Mouse (Mus musculus) forebrain, embryonic 10.5 days (tissue): ENCODE results near the gene Adcy5. TPM values are rescaled to one million over a fixed set of nuclear protein-coding genes. Genes with fewer than 3 reads are reported as not detected.

Experiments
- DNase-seq: peaks from one replicate; pipeline ENCODE4 v3.0.0-alpha.2; 2017; ENCODE audit warnings: low spot score; ENCODE audit errors: extremely low spot score
- H3K27ac ChIP-seq: fragments of 300-500 bp; sonication (generic); 2 replicates; pipeline ENCODE4 v1.5.1; 2016; ENCODE audit warnings: mild to moderate bottlenecking
- H3K27me3 ChIP-seq: fragments of 300-500 bp; sonication (generic); 2 replicates; pipeline ENCODE4 v1.6.1; 2016; ENCODE audit warnings: mild to moderate bottlenecking; ENCODE audit not compliant: poor library complexity, severe bottlenecking
- H3K36me3 ChIP-seq: fragments of 300-500 bp; sonication (generic); replicated peaks from 2 replicates; pipeline ENCODE4 v1.6.1; 2016; ENCODE audit warnings: mild to moderate bottlenecking, moderate library complexity
- H3K4me1 ChIP-seq: fragments of 300-500 bp; sonication (generic); 2 replicates; pipeline ENCODE4 v1.6.1; 2016
- H3K4me3 ChIP-seq: fragments of 300-500 bp; sonication (generic); 2 replicates; pipeline ENCODE4 v1.5.1; 2016; ENCODE audit warnings: mild to moderate bottlenecking, moderate library complexity
- H3K9me3 ChIP-seq: fragments of 300-500 bp; sonication (generic); 2 replicates; pipeline ENCODE4 v1.6.1; 2016; ENCODE audit warnings: mild to moderate bottlenecking, moderate library complexity
- WGBS: fragments of 180-500 bp; shearing (Covaris S2); methylation state at CpG from one replicate; pipeline ENCODE4 v1.1.7; 2016; 5-methylcytosine and 5-hydroxymethylcytosine counted together
- polyA plus RNA-seq: library from polyadenylated mRNA; unstranded; fragments of >200 nt; fragmentation: Nextera tagmentation; extraction: Ambion mirVana; gene quantifications from 2 replicates; pipeline ENCODE4 v1.2.1, GENCODE M21; 2016

Gene Adcy5
- polyA plus RNA-seq, 1 experiment from 2014 or later, result 0.67 TPM

GRCm38 (mm10) chr16:35315496-35315895 lies 160.8 kb downstream of the Adcy5 start:
- peaks cover 23% of the 10 kb centered on the region for H3K4me1 ChIP-seq
- H3K27me3 ChIP-seq, result no peaks in the 10 kb centered on the region
- peaks cover 14% of the 10 kb centered on the region for H3K36me3 ChIP-seq
- H3K27ac ChIP-seq, result no peak overlapping the region
- no peak for DNase-seq
- no peak overlapping the region for H3K4me3 ChIP-seq
- WGBS, result 84% methylated on average over 3 of the region's 3 CpGs
- no peaks in the 10 kb centered on the region for H3K9me3 ChIP-seq

DNA sequence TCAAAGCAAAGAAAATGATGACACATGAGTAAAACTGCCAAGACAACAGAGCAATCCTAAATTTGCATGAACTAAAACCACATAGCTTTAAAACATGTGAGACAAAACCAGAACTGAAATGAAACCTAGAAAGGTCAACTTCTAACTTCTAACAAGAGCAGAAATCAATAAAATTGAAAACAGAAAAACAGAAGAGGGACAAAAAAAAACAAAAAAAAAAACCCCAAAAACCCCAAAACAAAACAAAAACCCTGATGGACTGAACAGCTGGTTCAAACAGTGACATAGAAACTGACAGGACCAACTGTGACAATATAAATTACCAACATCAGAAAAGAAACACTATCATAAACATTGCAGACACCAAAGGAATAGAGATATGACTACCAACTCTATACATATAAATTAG lies 162.2 kb downstream of the Adcy5 start:
- no peak overlapping the region for H3K27ac ChIP-seq
- H3K4me1 ChIP-seq, result peaks cover 10% of the 10 kb centered on the region
- no peak for DNase-seq
- H3K9me3 ChIP-seq, result no peaks in the 10 kb centered on the region
- H3K27me3 ChIP-seq, result no peaks in the 10 kb centered on the region
- H3K4me3 ChIP-seq, result no peak overlapping the region
- peaks cover 14% of the 10 kb centered on the region for H3K36me3 ChIP-seq

DNA sequence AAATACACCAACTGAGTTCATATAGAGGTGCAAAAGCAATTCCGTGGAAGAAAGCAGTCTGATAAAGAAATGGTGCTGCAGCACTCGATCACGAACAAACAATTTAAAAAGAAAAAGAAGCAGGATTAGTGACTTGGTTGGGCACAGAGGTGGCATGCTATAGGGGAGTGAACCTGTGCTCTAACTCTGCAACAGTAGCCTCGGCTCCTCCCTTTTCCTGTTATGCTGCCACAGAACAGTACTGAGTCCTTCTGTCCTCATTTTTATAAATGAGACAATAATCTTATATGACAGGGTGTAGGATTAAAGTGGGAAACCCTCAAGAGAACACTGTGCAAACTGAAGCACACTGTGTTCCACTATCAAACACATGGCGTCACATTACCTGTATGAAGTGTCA lies 162.8 kb downstream of the Adcy5 start:
- Histone ChIP-seq H3K9me3 (no peaks in the 10 kb centered on the region), H3K27me3 (no peaks in the 10 kb centered on the region), H3K27ac (no peak overlapping the region), H3K4me1 (peaks cover 4% of the 10 kb centered on the region), H3K36me3 (peaks cover 14% of the 10 kb centered on the region), H3K4me3 (no peak overlapping the region)
- WGBS, result 85% methylated on average over 5 of the region's 5 CpGs
- DNase-seq, result no peak

- WGBS, result 83% methylated on average over 6 of the region's 6 CpGs
These were observed 163.7 kb downstream of the Adcy5 start for GRCm38 (mm10) chr16:35318397-35318796.

DNA sequence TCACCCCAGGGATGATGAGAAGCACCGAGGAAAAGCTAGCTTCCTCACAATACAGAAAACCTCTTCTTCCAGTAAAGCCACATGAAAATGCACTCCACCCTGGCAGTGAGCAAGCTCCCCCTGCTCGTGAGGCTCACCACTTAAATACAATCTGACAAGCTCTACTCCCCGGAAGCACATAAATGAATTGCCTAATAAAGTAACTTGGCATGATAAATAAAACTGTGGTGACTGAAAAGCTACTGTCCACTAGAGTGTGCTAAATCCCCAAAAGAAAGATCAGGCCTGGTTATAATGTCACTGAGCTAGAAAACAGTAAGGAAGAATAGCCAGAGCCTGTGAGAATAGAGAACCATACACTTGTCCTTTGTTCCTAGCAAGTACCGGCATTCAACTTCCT lies 164.7 kb downstream of the Adcy5 start:
- Histone ChIP-seq H3K4me1 (peaks cover 3% of the 10 kb centered on the region), H3K27ac (no peak overlapping the region), H3K9me3 (no peaks in the 10 kb centered on the region), H3K4me3 (no peak overlapping the region), H3K36me3 (no peaks in the 10 kb centered on the region), H3K27me3 (no peaks in the 10 kb centered on the region)
- no peak for DNase-seq
- WGBS, result 62% methylated on average over 4 of the region's 4 CpGs

More at GRCm38 (mm10) chr16:35318397-35318796, 163.7 kb downstream of the Adcy5 start:
- Histone ChIP-seq H3K27ac (no peak overlapping the region), H3K36me3 (peaks cover 6% of the 10 kb centered on the region), H3K27me3 (no peaks in the 10 kb centered on the region), H3K4me1 (peaks cover 3% of the 10 kb centered on the region), H3K9me3 (no peaks in the 10 kb centered on the region), H3K4me3 (no peak overlapping the region)
- DNase-seq, result no peak

- WGBS, result 77% methylated on average over 2 of the region's 2 CpGs
- H3K27me3 ChIP-seq, result no peaks in the 10 kb centered on the region
These were observed 165.1 kb downstream of the Adcy5 start for GRCm38 (mm10) chr16:35319773-35320172.

DNA sequence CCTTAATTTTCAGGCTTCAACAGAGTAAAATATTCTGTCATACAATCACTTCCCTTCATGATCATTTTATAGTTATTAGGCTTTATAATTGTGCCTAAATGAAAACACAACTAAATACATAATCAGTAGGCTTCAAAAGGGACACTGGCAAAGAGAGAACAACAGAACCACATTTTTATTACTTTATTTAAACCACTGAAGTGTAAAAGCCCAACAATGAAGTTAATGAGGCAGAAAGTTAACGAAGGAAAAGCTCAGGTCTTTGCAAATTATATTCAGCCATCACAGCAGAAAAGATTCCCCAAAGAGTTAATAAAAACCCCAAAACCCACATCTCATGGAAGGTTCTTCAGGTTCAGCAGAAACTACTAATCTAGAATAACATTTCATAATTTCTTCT lies 175.8 kb downstream of the Adcy5 start:
- Histone ChIP-seq H3K9me3 (no peaks in the 10 kb centered on the region), H3K36me3 (peaks cover 25% of the 10 kb centered on the region), H3K27ac (no peak overlapping the region), H3K4me1 (peaks cover 30% of the 10 kb centered on the region), H3K4me3 (no peak overlapping the region), H3K27me3 (peaks cover 34% of the 10 kb centered on the region; the same call in 1 of the 2 replicates)
- WGBS, result 39% methylated on average over 1 of the region's 1 CpGs
- DNase-seq, result no peak

More at GRCm38 (mm10) chr16:35319773-35320172, 165.1 kb downstream of the Adcy5 start:
- no peak overlapping the region for H3K4me3 ChIP-seq
- no peak for DNase-seq
- no peaks in the 10 kb centered on the region for H3K36me3 ChIP-seq
- peaks cover 3% of the 10 kb centered on the region for H3K4me1 ChIP-seq
- no peak overlapping the region for H3K27ac ChIP-seq
- no peaks in the 10 kb centered on the region for H3K9me3 ChIP-seq

Other genes starting within 250 kb of the Adcy5 start
- gene Hacd2, start 132.4 kb upstream of the Adcy5 start, polyA plus RNA-seq, result 69.8 and 94.8 TPM in 2 replicates
- 37.1 and 40.5 TPM in 2 replicates for gene Sec22a, start 209.0 kb downstream of the Adcy5 start, polyA plus RNA-seq